Mouse (Mus musculus) retina, postnatal 1 day (tissue): ENCODE measurements at regions not wholly inside any gene's neighbourhood (a gene's known extent, or its start where the extent isn't known, plus 50 kb on each side); places are given as distances from the start of the nearest gene placed in this dataset.

ENCODE experiments used
- DNase-seq: peaks from one replicate; pipeline ENCODE4 v3.0.0-alpha.2; 2012

GRCm38 (mm10) chr11:17630172-17630553 is 323.5 kb downstream of the Etaa1 start:
- DNase-seq = no peak

GRCm38 (mm10) chr11:17637158-17637557 is 316.5 kb downstream of the Etaa1 start:
- DNase-seq = peak; percentile 74

DNA sequence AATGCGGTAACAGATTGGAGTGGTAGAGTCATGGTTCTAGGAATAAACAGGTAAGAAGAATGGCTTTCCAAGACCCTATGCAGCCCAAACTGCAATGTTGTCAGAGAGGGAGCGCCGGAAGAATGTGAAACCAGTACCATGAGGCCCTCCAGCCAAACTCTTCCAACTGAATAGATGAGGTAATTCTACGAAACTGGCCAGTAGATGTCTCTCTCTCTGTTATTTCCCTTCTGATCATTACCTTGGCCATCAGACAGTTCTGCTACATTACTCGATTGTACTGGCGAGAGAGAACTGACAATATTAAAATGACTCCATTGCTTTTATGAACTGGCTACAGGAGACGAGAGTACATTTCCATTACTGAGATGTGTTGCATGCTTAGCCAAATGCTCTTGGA is 313.8 kb downstream of the Etaa1 start:
- DNase-seq = no peak

DNA sequence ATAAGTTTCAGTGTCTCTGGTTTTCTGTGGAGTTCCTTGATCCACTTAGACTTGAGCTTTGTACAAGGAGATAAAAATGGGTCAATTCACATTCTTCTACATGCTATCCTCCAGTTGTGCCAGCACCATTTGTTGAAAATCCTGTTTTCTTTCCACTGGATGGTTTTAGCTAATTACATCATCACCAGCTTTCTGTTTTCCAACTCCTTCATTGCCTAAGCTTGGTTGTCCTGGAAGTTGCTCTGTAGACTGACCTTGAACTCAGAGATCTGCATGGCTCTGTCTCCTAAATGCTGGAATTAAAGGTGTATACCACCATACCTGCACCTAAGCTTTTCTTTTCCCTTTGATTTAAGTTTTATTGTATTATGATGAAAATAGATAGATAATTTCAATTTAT is 306.2 kb downstream of the Etaa1 start:
- no peak for DNase-seq

GRCm38 (mm10) chr11:17651389-17652156 is 302.1 kb downstream of the Etaa1 start:
- no peak for DNase-seq

DNA sequence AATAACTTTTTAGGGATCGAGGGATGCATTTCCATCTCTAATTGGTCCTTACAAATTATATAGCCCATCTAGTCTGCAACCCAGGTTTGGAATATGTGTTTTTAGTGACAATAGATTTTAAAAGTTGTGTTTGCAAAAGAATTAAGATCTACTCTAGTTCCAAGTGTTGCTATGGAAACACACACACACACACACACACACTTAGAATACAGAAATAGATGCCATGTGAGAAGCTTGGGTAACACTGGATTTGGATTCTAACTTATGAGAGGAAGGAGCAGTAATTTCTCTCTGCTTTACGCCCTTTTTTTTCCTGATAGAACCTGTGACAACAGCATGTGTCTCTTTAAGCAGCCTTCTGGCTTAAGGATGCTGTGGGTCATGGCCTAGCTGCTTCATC is 297.8 kb downstream of the Etaa1 start:
- no peak for DNase-seq

DNA sequence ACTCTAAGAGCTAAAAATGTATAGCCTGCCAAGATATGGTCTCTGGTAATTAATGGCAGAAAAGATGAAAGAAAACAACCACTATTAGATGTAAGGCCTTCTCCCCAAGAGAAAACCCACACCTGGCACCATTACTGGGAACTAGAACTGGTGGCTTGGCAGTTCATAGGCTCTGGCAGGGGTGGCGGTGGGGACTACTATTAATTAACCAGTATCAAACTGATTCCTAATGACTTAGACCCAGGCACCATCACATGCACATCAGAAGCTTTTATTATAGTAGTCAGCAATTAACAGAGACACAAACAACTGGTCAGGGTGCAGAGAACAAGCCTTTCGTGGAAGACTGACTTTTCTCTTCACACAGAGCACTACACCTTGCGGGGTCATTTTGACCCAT is 296.0 kb downstream of the Etaa1 start:
- no peak for DNase-seq

- no peak for DNase-seq
Observed at GRCm38 (mm10) chr11:17658289-17658688, 295.4 kb downstream of the Etaa1 start.

- DNase-seq = no peak
Observed at GRCm38 (mm10) chr11:17658717-17659116, 295.0 kb downstream of the Etaa1 start.

- no peak for DNase-seq
Observed at GRCm38 (mm10) chr11:17663893-17664292, 289.8 kb downstream of the Etaa1 start.

DNA sequence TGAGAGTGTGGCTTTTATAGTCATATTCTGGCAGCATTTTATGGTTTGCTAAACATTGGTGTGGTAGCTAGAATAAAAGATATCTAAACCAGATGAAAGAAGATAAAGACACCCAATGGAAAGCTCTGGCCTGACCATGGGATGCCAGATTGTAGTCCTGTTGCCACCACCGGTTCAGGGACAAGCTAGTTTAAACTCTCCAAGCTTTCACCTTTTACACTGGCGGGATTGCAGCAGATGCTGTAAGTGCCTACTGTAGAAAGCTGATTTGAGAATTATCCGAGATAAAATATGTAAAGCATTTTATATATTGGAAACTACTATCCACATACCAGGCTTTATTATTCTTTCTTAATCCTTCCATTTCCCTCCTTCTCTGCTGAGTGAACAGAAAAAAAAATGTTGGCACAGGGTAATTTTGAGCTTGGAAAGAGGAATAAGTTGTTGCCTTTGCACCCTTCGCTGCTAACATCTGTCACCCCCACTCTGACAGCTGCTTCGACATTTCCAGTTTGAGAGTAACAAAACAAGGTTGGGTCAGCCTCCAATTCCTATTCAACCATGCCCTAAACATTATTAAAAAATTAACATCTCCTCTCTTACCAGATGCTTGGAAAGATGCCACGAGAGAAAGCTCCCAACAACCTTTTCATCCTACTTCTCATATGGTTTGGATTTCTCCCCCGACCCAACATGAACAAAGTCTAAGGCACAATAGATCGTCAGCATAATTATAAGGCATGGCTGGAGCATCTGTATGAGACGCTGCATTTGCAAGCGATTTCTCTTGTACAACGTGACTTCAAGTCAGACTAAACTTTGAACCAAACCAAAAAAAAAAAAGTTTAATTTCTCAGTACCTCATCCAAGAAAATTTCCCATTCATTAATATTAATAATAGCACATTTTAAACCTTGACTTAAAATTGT is 287.8 kb downstream of the Etaa1 start:
- DNase-seq = no peak

- no peak for DNase-seq
Observed at GRCm38 (mm10) chr11:17680998-17681397, 272.7 kb downstream of the Etaa1 start.

- peak; percentile 79 for DNase-seq
Observed at GRCm38 (mm10) chr11:17685711-17686113, 268.0 kb downstream of the Etaa1 start.

DNA sequence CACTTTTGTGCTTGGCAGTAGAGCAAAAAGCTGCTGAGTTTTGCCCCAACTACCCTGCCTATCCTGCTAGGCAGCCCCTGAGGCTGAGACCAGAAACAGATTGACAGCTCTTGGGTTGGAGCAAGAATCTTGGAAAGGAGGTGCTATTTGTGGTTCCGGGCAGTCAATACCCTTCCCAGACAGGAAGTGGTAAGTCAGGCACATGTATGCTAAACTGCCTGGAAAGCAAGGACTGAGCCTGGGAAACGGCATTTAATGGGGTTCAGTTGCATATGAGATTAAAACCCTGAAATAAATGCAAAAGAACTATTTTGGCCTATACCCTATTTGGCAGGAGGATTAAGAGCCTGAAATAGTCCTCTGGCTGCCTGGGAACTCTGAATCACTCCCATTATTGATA is 266.9 kb downstream of the Etaa1 start:
- no peak for DNase-seq

DNA sequence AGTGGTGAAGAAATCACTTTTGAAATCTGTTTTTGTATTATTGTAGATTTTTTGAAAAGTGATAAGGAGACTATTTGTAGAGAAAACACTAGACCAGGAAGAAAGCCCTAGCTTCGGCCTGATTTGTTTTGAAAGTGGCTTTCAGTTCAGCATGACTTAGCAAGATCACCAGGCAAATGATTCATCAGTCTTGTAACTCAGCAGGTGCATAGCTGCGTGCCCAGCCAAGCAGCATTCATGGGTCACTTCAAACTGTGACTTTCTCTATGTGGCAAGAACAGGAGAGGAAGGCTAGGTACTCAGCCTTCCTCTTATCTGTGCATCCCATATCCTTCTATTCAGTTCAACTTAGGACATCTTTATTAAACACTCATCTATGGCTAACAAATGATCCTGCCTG is 259.5 kb downstream of the Etaa1 start:
- no peak for DNase-seq

DNA sequence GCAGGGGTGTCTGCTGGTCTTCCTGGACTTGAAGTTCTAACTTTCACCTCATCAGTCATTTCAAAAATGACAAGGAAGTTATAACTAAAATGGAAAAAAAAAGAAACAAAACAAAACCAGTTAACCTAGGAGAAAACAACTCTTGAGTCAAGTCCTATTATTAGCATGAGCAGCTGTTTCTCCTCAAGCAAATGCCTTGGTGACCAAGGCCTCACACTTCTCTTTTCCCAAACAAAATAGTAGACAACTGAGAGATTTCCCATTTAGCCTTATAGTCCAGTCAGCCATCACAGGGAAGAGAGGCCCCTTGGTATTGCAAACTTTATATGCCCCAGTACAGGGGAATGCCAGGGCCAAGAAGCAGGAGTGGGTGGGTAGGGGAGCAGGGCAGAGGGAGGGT is 244.9 kb downstream of the Etaa1 start:
- DNase-seq = no peak

DNA sequence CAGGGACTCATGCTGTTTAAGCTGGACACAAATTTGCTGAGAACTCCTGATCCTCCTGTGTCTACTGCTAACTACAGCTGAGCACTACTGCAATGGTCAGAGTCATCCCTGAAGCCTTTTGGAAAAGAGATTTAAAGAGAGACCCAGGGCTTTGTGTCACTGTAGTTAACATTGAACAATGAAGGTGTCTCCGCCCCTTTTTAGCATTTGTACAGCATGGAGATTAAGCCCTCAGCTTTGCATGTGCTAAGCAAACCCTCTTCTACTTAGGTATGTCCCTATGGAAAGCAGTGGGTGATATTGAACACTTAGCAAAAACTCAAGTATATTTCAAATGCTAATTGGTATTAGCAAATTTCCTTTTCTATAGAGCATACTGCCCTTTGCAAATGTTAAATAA is 231.6 kb downstream of the Etaa1 start:
- no peak for DNase-seq

- peak; percentile 7 for DNase-seq
Observed at GRCm38 (mm10) chr11:17727258-17728034, 226.2 kb downstream of the Etaa1 start.

DNA sequence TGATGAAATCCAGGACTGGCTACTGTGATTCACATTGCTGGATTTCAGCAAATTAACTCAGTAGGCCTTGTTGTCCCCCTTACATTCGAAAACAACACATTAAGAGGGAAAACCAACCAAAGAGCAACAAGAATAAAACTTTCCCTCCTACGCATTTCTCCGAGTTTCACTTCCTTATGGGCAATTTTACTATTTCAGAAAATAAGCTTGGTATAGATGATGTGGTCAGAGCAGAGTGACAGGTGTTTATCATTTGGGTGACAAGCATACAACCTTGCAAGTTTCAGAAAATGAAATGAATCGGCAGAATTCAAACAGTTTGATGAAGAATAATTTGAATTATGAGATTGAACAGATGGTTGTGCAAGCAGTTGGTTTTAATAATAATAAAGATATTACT is 220.6 kb downstream of the Etaa1 start:
- no peak for DNase-seq

- no peak for DNase-seq
Observed at GRCm38 (mm10) chr11:17734519-17734918, 219.2 kb downstream of the Etaa1 start.

GRCm38 (mm10) chr11:17738879-17739278 is 214.8 kb downstream of the Etaa1 start:
- DNase-seq = no peak

GRCm38 (mm10) chr11:17743821-17744220 is 209.9 kb downstream of the Etaa1 start:
- DNase-seq = no peak

DNA sequence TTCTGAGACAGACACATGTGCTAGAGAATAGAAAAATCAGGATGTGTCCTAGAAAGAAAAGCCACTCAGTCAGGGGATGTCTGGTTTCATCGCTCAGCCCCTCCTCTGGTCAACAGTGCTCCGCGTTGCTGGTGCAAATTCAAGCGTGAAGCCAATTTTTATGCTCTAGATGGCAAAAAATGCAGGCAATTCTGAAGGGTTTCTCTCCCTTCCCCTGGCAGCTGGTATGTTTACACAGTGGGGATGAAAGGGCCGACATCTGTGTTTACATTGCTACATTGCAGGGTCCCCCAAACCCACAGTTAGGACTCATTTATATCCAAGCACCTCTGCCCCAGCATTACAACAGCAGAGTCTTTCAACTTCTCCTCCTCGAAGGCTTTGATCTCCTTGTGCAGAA is 203.3 kb downstream of the Etaa1 start:
- peak; percentile 93 for DNase-seq
